Mouse (Mus musculus): Measurements from ENCODE around the gene Il11ra1.
"Not testable (repeated sequence)": the region's sequence is repeated elsewhere in the genome, so short reads cannot be mapped to it uniquely, and the experiment has no call there.

- not testable (repeated sequence) for TF ChIP-seq GATA1, TAL1 (IDR thresholded peaks at IDR 0.05; ENCODE audit: low read length)
Observed at GRCm38 (mm10) chr4:41767301-41767700, 67.5 kb downstream of the Il11ra1 start.

Data from erythroblast, embryonic 14.5 days (primary cell).